Mouse (Mus musculus): ENCODE results near the gene Rrad.

Gene Rrad

GRCm38 (mm10) chr8:104630981-104631663 is at the start of gene Rrad:
Gene Rrad (minus strand): TSS chr8:104631327.
- in situ Hi-C loops (cut with MboI; ENCODE audit: unreplicated experiment in 2 of 2), result no loop called here

- in situ Hi-C loops (cut with MboI; ENCODE audit: unreplicated experiment in 2 of 2), result loop anchor here in 1 of 2 experiments (5.0 to 10.0 kb wide), 2 partner anchors 637 to 739 kb away; no protein-coding TSS in a partner anchor
Measured at GRCm38 (mm10) chr8:104655614-104656013, 24.5 kb upstream of the Rrad start.

- in situ Hi-C loops (cut with MboI; ENCODE audit: unreplicated experiment in 2 of 2), result loop anchor here (5.0 to 10.0 kb wide), 2 partner anchors 637 to 740 kb away; no protein-coding TSS in a partner anchor
Measured at GRCm38 (mm10) chr8:104654984-104655383, 23.9 kb upstream of the Rrad start.

DNA sequence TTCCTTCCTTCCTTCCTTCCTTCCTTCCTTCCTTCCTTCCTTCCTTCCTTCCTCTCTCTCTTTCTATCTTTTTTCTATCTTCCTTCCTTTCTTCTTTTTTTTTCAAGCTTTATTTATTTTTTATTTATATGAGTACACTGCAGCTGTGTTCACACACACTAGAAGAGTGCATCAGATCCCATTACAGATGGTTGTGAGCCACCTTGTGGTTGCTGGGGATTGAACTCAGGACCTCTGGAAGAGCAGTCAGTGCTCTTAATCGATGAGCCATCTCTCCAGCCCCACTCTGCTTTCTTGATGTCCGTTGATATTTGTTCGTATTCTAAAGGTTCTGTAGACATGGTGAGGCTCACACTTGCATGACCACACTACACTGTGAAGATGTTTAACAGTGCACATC is 13.1 kb upstream of the Rrad start:
- in situ Hi-C loops (cut with MboI; ENCODE audit: unreplicated experiment in 2 of 2), result loop anchor here (5.0 kb wide), 2 partner anchors 42 to 52 kb away; partner anchors contain the start of gene Pdp2 (in 1 of the 2)

GRCm38 (mm10) chr8:104642324-104642654 is 11.2 kb upstream of the Rrad start:
- in situ Hi-C loops (cut with MboI; ENCODE audit: unreplicated experiment in 2 of 2), result loop anchor here (5.0 kb wide), 2 partner anchors 40 to 50 kb away; partner anchors contain the start of gene Pdp2 (in 1 of the 2)

DNA sequence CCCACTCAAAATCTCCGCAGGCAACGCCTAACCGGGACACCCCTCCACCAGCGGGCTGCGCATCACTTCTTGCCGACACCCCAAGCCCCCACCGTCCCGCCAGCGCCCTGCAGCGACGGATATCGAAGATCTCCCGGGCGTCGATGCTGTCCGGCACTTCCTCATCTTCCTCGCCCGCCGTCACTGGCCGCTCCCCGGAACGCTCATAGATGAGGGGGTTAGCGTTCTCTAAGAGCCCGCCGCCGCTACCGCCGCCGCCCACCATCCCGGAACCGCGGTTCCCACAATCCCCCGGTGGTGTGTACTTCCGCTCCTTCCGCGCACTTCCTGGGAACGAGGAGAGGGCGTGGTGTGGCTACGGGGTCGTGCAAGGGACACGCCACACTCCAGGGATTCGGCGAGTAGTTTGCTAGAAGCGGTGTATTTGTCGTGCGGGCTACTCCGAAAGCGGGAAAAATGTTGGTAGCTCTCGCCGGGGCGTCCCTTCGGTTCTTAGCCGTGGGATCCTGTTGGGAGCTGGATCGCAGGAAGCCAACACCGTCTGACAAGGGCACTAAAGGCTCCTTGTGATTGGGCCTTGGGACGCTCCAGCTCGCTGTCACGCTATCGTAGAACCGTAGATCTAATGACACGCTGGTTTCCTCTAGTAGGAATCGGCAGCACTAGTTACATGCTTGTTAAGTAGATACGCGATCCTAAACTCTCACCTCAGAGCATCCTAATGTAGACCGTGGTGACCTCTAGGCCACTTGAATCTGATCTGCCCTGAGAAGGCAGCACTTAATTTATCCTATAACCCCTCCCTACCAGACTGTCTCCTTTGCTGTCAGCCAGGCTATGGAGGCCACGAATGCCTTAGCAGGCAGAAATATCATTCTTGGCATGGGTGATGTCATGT is 10.5 kb upstream of the Rrad start, which contains the start of gene Ciao2b:
Gene Ciao2b, minus strand, starts transcription at position 540 of the 898 bp plus-strand sequence.
- in situ Hi-C loops (cut with MboI; ENCODE audit: unreplicated experiment in 2 of 2), result loop anchor here (5.0 kb wide), 2 partner anchors 39 to 49 kb away; partner anchors contain the start of gene Pdp2 (in 1 of the 2)

- in situ Hi-C loops (cut with MboI; ENCODE audit: unreplicated experiment in 2 of 2), result loop anchor here (5.0 kb wide), 2 partner anchors 39 to 49 kb away; partner anchors contain the start of gene Pdp2 (in 1 of the 2)
Measured at GRCm38 (mm10) chr8:104640831-104641370, 9.8 kb upstream of the Rrad start.

GRCm38 (mm10) chr8:104640241-104640640 is 9.1 kb upstream of the Rrad start:
- in situ Hi-C loops (cut with MboI; ENCODE audit: unreplicated experiment in 2 of 2), result loop anchor here (5.0 kb wide), 2 partner anchors 38 to 48 kb away; partner anchors contain the start of gene Pdp2 (in 1 of the 2)

DNA sequence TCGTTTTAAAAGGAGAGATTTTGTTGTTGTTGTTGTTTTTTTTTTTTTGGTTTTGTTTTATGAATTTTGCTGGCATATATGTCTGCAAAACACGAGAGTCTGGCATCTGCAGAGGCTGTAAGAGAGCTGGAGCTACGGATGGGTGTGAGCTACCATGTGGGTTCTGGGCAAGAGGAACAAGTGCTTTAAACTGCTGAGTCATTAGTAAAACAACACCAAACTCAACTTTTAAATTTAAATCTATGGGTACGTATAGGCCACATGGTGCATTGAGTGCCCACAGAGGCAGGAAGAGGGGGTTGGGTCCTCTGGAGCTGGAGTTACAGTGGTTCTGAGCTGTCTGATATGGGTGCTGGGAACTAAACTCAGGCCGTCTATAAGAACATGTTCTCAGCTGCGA is 6.9 kb upstream of the Rrad start:
- in situ Hi-C loops (cut with MboI; ENCODE audit: unreplicated experiment in 2 of 2), result no loop called here

DNA sequence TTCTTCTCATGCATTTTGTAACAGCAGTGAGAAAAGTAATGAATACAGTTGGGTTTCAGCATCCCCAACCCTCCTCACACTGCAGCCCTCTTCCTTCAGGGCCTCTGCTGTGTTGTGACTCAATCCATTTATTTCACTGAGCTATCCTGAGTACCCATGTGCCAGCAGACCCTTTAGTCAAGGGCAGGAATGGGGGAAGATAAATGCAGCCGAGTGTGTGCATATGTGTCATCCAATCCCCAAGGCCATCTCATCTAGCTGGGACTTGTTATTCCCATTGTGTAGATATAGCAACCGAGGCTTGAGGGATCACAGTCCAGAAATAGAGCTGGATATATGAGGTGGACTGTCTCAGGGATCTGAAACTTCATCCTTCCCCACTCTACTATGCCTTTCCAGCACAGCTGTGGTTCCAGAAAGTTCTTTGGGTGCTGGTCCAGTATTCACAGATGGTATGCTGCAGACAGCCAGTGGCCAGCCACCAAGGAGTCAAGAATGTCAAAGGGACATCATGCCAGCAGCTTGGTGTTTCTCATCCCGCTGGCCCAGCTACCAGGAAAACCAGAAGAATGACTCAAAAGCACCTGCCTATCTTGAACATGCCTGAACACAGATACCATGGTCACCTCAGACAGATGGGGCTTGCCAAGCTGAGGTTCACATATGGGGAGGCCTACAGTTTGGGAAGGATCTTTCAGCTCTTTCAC is 4.0 kb upstream of the Rrad start:
- in situ Hi-C loops (cut with MboI; ENCODE audit: unreplicated experiment in 2 of 2), result no loop called here

DNA sequence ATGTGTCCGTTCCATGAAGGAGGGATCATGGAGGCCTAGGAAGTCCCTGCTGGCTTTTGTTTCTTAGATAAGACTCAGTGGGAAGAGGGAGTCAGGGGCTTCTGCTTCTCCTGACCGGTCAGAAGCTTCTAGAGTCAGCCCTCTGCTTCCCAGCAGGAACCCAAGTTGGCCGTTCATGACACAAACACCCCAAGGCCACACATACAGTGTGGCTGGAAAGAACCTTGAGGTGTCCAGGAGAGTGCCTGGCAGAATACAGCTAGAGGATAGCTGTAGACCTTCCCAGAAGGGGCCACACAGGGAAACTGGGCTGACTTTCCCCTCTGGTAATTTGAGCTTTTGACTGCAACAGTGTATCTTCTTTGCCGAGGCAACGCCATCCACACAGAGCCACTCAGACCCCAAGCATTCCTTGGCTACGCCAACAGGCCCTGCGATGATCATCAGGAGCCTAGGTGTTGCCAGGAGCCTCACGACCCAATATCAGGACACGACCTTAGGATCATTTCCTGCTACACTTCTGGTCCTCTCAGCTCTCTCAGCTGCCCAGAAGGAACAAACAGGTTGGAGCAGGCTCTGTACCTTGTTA is 2.1 kb upstream of the Rrad start:
- in situ Hi-C loops (cut with MboI; ENCODE audit: unreplicated experiment in 2 of 2), result no loop called here

DNA sequence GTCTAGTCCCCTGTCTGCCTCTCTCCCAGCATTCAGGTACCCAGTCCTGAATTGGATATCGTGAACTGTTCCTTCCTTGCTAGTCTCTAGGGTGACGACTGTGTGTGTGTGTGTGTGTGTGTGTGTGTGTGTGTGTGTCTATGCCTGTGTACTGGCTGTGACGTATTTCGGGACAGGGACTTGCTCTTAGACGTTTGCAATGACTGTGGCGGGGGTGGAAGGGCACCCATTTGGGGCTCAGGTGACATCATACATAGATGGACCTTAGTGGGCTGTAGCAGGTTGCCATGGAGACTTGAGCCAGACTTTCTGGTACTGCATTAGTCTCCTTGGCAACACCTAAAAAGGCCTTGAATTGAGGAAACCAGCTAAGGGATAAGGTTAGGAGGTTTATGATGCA is 1.4 kb upstream of the Rrad start:
- in situ Hi-C loops (cut with MboI; ENCODE audit: unreplicated experiment in 2 of 2), result no loop called here

DNA sequence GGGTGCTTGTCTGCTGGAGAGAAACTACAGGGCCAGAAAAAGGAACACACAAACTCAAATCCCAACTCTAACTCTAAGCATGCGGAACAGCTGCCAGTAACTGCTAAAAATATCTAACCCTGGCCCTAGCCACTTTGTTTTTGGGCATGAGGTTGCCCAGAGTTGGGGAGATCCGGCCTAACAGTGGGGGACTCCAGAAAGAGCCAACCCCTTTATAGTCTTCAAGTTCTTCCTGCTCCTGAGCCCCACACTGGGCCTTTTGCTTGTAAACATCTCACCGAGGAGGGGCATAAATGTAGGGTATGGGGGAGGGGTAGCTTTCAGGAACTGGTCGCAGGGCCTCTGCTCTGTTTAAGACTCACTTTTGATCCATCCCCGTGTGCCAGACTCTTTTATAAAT is 848 bp upstream of the Rrad start:
- in situ Hi-C loops (cut with MboI; ENCODE audit: unreplicated experiment in 2 of 2), result no loop called here

DNA sequence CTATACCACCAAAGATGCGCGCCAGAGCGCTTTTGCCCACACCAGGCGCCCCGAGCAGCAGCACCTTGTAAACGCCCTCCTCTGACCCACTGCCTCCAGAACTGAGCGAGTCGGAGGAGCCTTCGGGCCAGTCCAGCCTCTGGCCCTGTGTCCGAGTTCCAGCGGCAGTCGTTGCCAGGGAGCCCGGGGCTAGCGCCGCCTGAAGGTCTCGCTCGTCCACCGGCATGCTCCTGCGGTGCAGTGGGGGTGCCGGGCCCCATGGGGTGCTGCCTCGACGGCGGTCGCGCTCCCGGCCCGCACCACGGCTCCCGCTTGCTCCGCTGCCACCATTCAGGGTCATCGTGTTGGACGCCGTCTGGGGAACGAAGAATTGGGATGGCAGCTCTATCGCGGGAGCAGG is 553 bp downstream of the Rrad start:
- in situ Hi-C loops (cut with MboI; ENCODE audit: unreplicated experiment in 2 of 2), result no loop called here

- in situ Hi-C loops (cut with MboI; ENCODE audit: unreplicated experiment in 2 of 2), result no loop called here
Measured at GRCm38 (mm10) chr8:104630111-104630479, 1.0 kb downstream of the Rrad start.

DNA sequence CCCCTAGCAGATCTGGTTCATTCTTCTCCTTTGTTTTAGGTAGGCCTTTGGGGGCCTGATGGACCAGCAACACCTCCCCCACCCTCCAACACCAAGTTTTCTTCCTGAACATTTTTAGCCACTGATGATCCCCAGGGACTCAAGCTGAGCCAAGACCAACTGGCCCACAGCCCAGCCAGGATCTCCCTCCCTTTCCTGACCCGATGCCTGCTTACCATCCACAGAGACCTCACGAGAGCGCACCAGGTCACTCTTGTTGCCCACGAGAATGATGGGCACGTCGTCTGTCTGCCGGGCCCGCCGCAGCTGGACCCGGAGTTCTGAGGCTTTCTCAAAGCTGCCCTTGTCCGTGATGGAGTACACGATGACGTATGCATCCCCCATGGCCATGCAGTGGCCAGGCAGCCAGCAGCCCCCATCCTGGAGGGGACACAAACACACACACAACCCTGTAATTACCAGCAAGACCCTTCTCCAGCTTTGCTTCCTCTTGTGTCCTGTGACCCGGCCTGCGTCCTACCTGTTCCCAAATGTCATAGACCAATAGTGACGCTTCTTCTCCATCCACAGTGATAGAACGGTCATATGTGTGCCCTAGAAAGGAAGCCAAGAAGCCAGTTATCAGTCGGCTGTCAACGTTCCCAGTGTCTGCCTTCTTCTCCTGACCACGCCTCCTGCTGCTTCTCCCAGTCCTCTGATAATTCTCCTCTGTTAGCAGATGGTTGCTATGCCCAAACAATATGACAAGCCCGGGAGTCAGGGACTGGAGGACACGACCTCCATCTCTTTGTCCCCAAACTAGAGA is 1.6 kb downstream of the Rrad start:
- in situ Hi-C loops (cut with MboI; ENCODE audit: unreplicated experiment in 2 of 2), result no loop called here

GRCm38 (mm10) chr8:104628402-104628801 is 2.7 kb downstream of the Rrad start:
- in situ Hi-C loops (cut with MboI; ENCODE audit: unreplicated experiment in 2 of 2), result no loop called here

DNA sequence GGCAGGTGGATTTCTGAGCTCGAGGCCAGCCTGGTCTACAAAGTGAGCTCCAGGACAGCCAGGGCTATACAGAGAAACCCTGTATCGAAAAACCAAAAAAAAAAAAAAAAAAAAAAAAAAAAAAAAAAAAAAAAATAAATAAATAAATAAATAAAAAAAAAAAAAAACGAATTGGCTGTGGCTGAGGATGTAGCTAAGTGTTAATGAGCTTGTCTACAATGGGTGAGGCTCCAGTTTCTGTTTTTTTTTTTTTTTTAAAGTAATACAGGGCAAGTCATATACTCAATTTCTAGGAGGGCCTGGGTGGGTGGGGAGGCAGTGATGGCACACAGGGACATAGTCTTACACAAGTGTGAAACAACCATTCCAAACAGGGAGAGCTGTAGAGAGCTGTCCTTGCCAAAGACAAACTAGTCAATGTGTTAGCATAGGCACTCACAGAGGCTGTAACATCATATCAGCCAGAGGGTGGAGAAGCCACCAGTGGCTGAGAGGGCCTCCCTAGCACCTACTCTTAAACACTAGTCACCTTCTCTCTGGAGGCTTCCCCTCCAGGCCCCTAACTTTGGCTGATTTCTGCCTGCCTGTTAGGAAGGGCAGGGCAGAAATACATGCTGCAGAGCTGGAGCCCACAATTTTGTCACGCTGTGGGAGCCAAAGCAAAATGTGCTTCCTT is 3.9 kb downstream of the Rrad start:
- in situ Hi-C loops (cut with MboI; ENCODE audit: unreplicated experiment in 2 of 2), result no loop called here

DNA sequence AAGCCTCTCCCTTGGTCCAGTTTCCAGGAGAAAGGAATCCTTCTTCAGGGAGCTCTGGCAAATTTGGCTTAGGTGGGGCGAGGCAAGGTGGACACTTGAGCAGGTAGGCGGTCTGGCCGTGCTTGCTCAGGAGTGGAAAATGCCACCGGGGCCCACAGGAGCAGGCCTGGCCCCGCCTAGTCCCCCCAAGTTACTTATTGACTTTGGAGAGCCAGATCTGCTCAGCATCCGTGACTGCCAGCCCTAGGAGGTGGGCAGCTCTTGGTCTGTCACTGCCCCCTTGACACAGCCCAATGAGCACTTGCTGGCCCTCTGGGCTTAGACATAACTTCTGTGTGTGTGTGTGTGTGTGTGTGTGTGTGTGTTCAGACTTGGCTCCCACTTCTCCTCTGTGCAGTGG is 7.0 kb downstream of the Rrad start, which contains the start of gene Cdh16:
Gene Cdh16, minus strand, starts transcription at position 236 of the 400 bp plus-strand sequence.
- in situ Hi-C loops (cut with MboI; ENCODE audit: unreplicated experiment in 2 of 2), result no loop called here

Measured in v-Abl transformed pro-B cells (cell line).